Mouse (Mus musculus): ENCODE results near the gene Thsd4. TPM values are rescaled to one million over a fixed set of nuclear protein-coding genes. Genes with fewer than 3 reads are reported as not detected.

The Thsd4 gene
- polyA plus RNA-seq, 1 experiment: 1.3 TPM

DNA sequence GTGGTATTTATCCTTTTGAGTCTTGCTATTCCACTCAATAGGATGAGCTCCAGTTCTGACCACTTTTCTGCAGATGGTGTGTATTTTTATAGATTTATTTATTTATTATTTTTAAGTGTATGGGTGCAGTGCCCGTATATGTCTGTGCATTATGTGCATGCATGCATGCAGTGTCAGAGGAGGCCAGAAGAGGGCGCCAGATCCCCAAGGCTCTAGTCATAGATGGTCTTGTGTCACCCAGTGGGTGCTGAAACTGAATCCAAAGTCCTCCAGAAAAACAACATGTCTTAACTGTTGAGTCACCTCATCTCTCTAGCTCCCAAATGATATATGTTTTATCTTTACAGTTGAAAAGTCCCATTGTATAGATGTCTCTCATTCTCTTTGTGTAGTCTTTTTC lies 326.3 kb downstream of the Thsd4 start:
- H3K79me2 ChIP-seq (ENCODE audit: control insufficient read depth, insufficient read depth): no peaks in the 10 kb centered on the region
- no peak overlapping the region for H3K4me3 ChIP-seq (ENCODE audit: insufficient read depth, poor library complexity, severe bottlenecking)
- H3K79me3 ChIP-seq (ENCODE audit: low read depth): no peaks in the 10 kb centered on the region
- H3K36me3 ChIP-seq (ENCODE audit: control insufficient read depth, insufficient read depth): no peaks in the 10 kb centered on the region
- no peaks in the 10 kb centered on the region for H3K27me3 ChIP-seq (ENCODE audit: control insufficient read depth, insufficient read depth, insufficient read length)
- no peak for TF ChIP-seq CTCF (IDR thresholded peaks at IDR 0.05; ENCODE audit: control insufficient read depth, insufficient read depth, insufficient read length)
- TF ChIP-seq MAX (IDR thresholded peaks at IDR 0.05): no peak
- TF ChIP-seq MYOG (IDR thresholded peaks at IDR 0.05; ENCODE audit: control insufficient read depth, extremely low read depth, insufficient read length): no peak
- no peak for TF ChIP-seq MYOD1 (IDR thresholded peaks at IDR 0.05; ENCODE audit: control insufficient read depth, insufficient read length, low read depth)
- TF ChIP-seq USF1 (IDR thresholded peaks at IDR 0.05; ENCODE audit: low read depth): no peak
- TF ChIP-seq FOSL1 (IDR thresholded peaks at IDR 0.05; ENCODE audit: insufficient read depth, low read length, poor library complexity, severe bottlenecking): no peak
- no peak for TF ChIP-seq CEBPB (IDR thresholded peaks at IDR 0.05; ENCODE audit: low read depth)
- H3ac ChIP-seq (ENCODE audit: control insufficient read depth, insufficient read length, low read depth): no peak overlapping the region

DNA sequence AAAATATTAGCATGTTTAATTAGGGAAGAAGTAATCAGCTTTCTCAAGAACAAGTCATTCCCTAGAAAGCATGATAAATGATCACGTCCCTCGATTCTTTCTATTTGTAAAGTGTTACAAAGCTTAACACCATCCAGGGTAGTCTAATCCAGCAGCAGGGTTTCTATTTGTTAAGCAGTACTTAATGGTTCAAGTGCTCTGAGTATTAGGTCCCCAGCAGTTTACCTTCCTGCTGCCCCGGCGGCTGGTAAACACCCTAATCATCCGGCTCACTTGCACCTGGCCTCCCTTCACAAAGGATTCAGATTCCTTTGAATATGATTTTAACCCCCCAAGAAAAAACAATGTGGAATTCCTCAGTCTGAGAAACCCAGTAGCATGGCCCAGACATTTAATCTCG lies 326.9 kb downstream of the Thsd4 start:
- Histone ChIP-seq H3K79me3 (ENCODE audit: low read depth) (no peaks in the 10 kb centered on the region), H3K36me3 (ENCODE audit: control insufficient read depth, insufficient read depth) (no peaks in the 10 kb centered on the region), H3ac (ENCODE audit: control insufficient read depth, insufficient read length, low read depth) (no peak overlapping the region), H3K79me2 (ENCODE audit: control insufficient read depth, insufficient read depth) (no peaks in the 10 kb centered on the region), H3K4me3 (ENCODE audit: insufficient read depth, poor library complexity, severe bottlenecking) (no peak overlapping the region), H3K27me3 (ENCODE audit: control insufficient read depth, insufficient read depth, insufficient read length) (no peaks in the 10 kb centered on the region)
- TF ChIP-seq MYOG (IDR thresholded peaks at IDR 0.05; ENCODE audit: control insufficient read depth, extremely low read depth, insufficient read length) (no peak), USF1 (IDR thresholded peaks at IDR 0.05; ENCODE audit: low read depth) (no peak), MAX (IDR thresholded peaks at IDR 0.05) (no peak), MYOD1 (IDR thresholded peaks at IDR 0.05; ENCODE audit: control insufficient read depth, insufficient read length, low read depth) (no peak), CTCF (IDR thresholded peaks at IDR 0.05; ENCODE audit: control insufficient read depth, insufficient read depth, insufficient read length) (no peak), CEBPB (IDR thresholded peaks at IDR 0.05; ENCODE audit: low read depth) (no peak), FOSL1 (IDR thresholded peaks at IDR 0.05; ENCODE audit: insufficient read depth, low read length, poor library complexity, severe bottlenecking) (no peak)

- no peaks in the 10 kb centered on the region for H3K79me2 ChIP-seq (ENCODE audit: control insufficient read depth, insufficient read depth)
Observed at GRCm38 (mm10) chr9:60192321-60192720, 329.5 kb downstream of the Thsd4 start.

DNA sequence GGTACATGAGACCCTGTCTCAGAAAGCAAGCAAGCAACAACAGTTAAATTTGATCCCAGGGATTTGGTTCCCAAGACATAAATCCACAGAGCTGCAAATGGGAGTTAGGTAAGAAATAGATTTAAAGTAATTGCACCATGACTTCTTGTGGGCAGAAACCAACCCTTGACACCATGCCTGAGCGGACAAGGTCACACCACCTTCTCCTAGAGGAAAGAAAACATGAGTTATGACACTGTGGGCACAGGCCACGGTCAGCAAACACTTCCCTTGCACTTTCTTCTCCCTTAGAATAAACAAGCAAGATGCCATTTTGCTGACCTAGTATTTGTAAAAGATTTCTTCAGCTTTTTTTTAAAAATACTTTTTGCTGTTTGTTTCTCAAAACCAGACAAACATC lies 334.4 kb downstream of the Thsd4 start:
- H3ac ChIP-seq (ENCODE audit: control insufficient read depth, insufficient read length, low read depth): no peak overlapping the region
- H3K27me3 ChIP-seq (ENCODE audit: control insufficient read depth, insufficient read depth, insufficient read length): no peaks in the 10 kb centered on the region
- no peaks in the 10 kb centered on the region for H3K36me3 ChIP-seq (ENCODE audit: control insufficient read depth, insufficient read depth)
- no peaks in the 10 kb centered on the region for H3K79me3 ChIP-seq (ENCODE audit: low read depth)
- H3K79me2 ChIP-seq (ENCODE audit: control insufficient read depth, insufficient read depth): no peaks in the 10 kb centered on the region
- TF ChIP-seq MAX (IDR thresholded peaks at IDR 0.05): no peak
- no peak for TF ChIP-seq CTCF (IDR thresholded peaks at IDR 0.05; ENCODE audit: control insufficient read depth, insufficient read depth, insufficient read length)
- H3K4me3 ChIP-seq (ENCODE audit: insufficient read depth, poor library complexity, severe bottlenecking): no peak overlapping the region

More at GRCm38 (mm10) chr9:60192321-60192720, 329.5 kb downstream of the Thsd4 start:
- no peak overlapping the region for H3ac ChIP-seq (ENCODE audit: control insufficient read depth, insufficient read length, low read depth)
- no peaks in the 10 kb centered on the region for H3K36me3 ChIP-seq (ENCODE audit: control insufficient read depth, insufficient read depth)
- no peaks in the 10 kb centered on the region for H3K79me3 ChIP-seq (ENCODE audit: low read depth)
- TF ChIP-seq MYOD1 (IDR thresholded peaks at IDR 0.05; ENCODE audit: control insufficient read depth, insufficient read length, low read depth) (no peak), MYOG (IDR thresholded peaks at IDR 0.05; ENCODE audit: control insufficient read depth, extremely low read depth, insufficient read length) (no peak), FOSL1 (IDR thresholded peaks at IDR 0.05; ENCODE audit: insufficient read depth, low read length, poor library complexity, severe bottlenecking) (no peak), CEBPB (IDR thresholded peaks at IDR 0.05; ENCODE audit: low read depth) (no peak), CTCF (IDR thresholded peaks at IDR 0.05; ENCODE audit: control insufficient read depth, insufficient read depth, insufficient read length) (no peak)
- H3K4me3 ChIP-seq (ENCODE audit: insufficient read depth, poor library complexity, severe bottlenecking): no peak overlapping the region
- H3K27me3 ChIP-seq (ENCODE audit: control insufficient read depth, insufficient read depth, insufficient read length): no peaks in the 10 kb centered on the region

- Histone ChIP-seq H3K36me3 (ENCODE audit: control insufficient read depth, insufficient read depth) (no peaks in the 10 kb centered on the region), H3K4me3 (ENCODE audit: insufficient read depth, poor library complexity, severe bottlenecking) (no peak overlapping the region), H3ac (ENCODE audit: control insufficient read depth, insufficient read length, low read depth) (no peak overlapping the region), H3K79me3 (ENCODE audit: low read depth) (no peaks in the 10 kb centered on the region), H3K27me3 (ENCODE audit: control insufficient read depth, insufficient read depth, insufficient read length) (no peaks in the 10 kb centered on the region), H3K79me2 (ENCODE audit: control insufficient read depth, insufficient read depth) (no peaks in the 10 kb centered on the region)
- TF ChIP-seq MYOD1 (IDR thresholded peaks at IDR 0.05; ENCODE audit: control insufficient read depth, insufficient read length, low read depth) (no peak), CTCF (IDR thresholded peaks at IDR 0.05; ENCODE audit: control insufficient read depth, insufficient read depth, insufficient read length) (no peak), CEBPB (IDR thresholded peaks at IDR 0.05; ENCODE audit: low read depth) (no peak)
Observed at GRCm38 (mm10) chr9:60186948-60187347, 334.9 kb downstream of the Thsd4 start.

- H3K27me3 ChIP-seq (ENCODE audit: control insufficient read depth, insufficient read depth, insufficient read length): no peaks in the 10 kb centered on the region
Observed at GRCm38 (mm10) chr9:60184083-60184482, 337.8 kb downstream of the Thsd4 start.

More at GRCm38 (mm10) chr9:60184083-60184482, 337.8 kb downstream of the Thsd4 start:
- no peak overlapping the region for H3ac ChIP-seq (ENCODE audit: control insufficient read depth, insufficient read length, low read depth)
- no peaks in the 10 kb centered on the region for H3K36me3 ChIP-seq (ENCODE audit: control insufficient read depth, insufficient read depth)
- no peaks in the 10 kb centered on the region for H3K79me3 ChIP-seq (ENCODE audit: low read depth)
- TF ChIP-seq MAX (IDR thresholded peaks at IDR 0.05) (no peak), CTCF (IDR thresholded peaks at IDR 0.05; ENCODE audit: control insufficient read depth, insufficient read depth, insufficient read length) (no peak), USF1 (IDR thresholded peaks at IDR 0.05; ENCODE audit: low read depth) (no peak), MYOG (IDR thresholded peaks at IDR 0.05; ENCODE audit: control insufficient read depth, extremely low read depth, insufficient read length) (no peak), FOSL1 (IDR thresholded peaks at IDR 0.05; ENCODE audit: insufficient read depth, low read length, poor library complexity, severe bottlenecking) (no peak), MYOD1 (IDR thresholded peaks at IDR 0.05; ENCODE audit: control insufficient read depth, insufficient read length, low read depth) (no peak), CEBPB (IDR thresholded peaks at IDR 0.05; ENCODE audit: low read depth) (no peak)
- H3K4me3 ChIP-seq (ENCODE audit: insufficient read depth, poor library complexity, severe bottlenecking): no peak overlapping the region
- H3K79me2 ChIP-seq (ENCODE audit: control insufficient read depth, insufficient read depth): no peaks in the 10 kb centered on the region
